Comparison of ENCODE assay signal across 8 mouse cellular contexts in genomic region chrX:12134541-12134940, GRCm38 (mm10). TPM values are rescaled to one million over a fixed set of nuclear protein-coding genes. Genes with fewer than 3 reads are reported as not detected.
A peak's percentile ranks its signal among the peaks of the same experiment; 100 is the strongest.
DNase-seq lines count a peak whose midpoint lies in the region; ATAC-seq and TF ChIP-seq lines count a peak whose summit lies in the region.

No protein-coding gene starts in this region.

- peak; percentile 68 for ATAC-seq in heart, embryonic 12.5 days (ENCODE audit: insufficient number of reproducible peaks, low FRiP score)
- no peak for ATAC-seq in kidney, embryonic 16.5 days (ENCODE audit: low FRiP score, low TSS enrichment)
- ATAC-seq in erythroblast, adult 5-6 weeks (replicated peaks; ENCODE audit: low FRiP score, poor library complexity, severe bottlenecking), result no peak

- H3K27me3 ChIP-seq in MEL (ENCODE audit: control insufficient read depth in 1 of 2, insufficient read depth in 2 of 2, low read length in 2 of 2), result no peaks in the 10 kb centered on the region
- peaks cover 94% of the 10 kb centered on the region for H3K27me3 ChIP-seq in heart, embryonic 12.5 days (replicated peaks)
- H3K27me3 ChIP-seq in kidney, embryonic 16.5 days (ENCODE audit: insufficient read depth, low read length), result peaks cover 78% of the 10 kb centered on the region

- 2% methylated on average over 19 of the region's 19 CpGs for WGBS in heart, embryonic 12.5 days
- WGBS in kidney, embryonic 16.5 days, result 4% methylated on average over 19 of the region's 19 CpGs

- peak; percentile 31 to 60 (median 50); a peak in 5 of 6 replicates for TF ChIP-seq CTCF in MEL (IDR thresholded peaks at IDR 0.05 in 2 of 3, conservative IDR thresholded peaks at IDR 0.05 in 1 of 3; ENCODE audit: control insufficient read depth in 1 of 3, insufficient read depth in 1 of 3, low read depth in 2 of 3, low read length in 3 of 3, poor library complexity in 1 of 3, severe bottlenecking in 1 of 3)

- no peak for TF ChIP-seq EP300 in MEL (IDR thresholded peaks at IDR 0.05; ENCODE audit: low read depth in 1 of 2, low read length in 2 of 2)

- peak overlapping the region; percentile 64 to 92 for H3K4me3 ChIP-seq in MEL (ENCODE audit: control insufficient read depth in 1 of 2, insufficient read depth in 1 of 2, low read depth in 2 of 2, low read length in 2 of 2)
- H3K4me3 ChIP-seq in heart, embryonic 12.5 days, result peak overlapping the region; percentile 50
- H3K4me3 ChIP-seq in kidney, embryonic 16.5 days (ENCODE audit: low read length), result peak overlapping the region; percentile 45; the same call in 1 of the 2 replicates

- peaks cover 0 to 16% of the 10 kb centered on the region in 2 experiments; a peak in 3 of 4 replicates for H3K4me1 ChIP-seq in MEL (ENCODE audit: control insufficient read depth in 1 of 2, insufficient read depth in 2 of 2, low read length in 2 of 2)
- peaks cover 61% of the 10 kb centered on the region for H3K4me1 ChIP-seq in heart, embryonic 12.5 days (replicated peaks)
- H3K4me1 ChIP-seq in kidney, embryonic 16.5 days (ENCODE audit: insufficient read depth, low read length), result peaks cover 54% of the 10 kb centered on the region

- peak overlapping the region; percentile 81 for H3K27ac ChIP-seq in MEL (ENCODE audit: control insufficient read depth, low read depth, low read length)
- peak overlapping the region; percentile 88 for H3K27ac ChIP-seq in heart, embryonic 12.5 days (ENCODE audit: poor library complexity, severe bottlenecking)
- peak overlapping the region; percentile 38; the same call in 1 of the 2 replicates for H3K27ac ChIP-seq in kidney, embryonic 16.5 days (ENCODE audit: low read length)

- peaks cover 2% of the 10 kb centered on the region; the same call in 1 of the 2 replicates for H3K79me2 ChIP-seq in MEL (ENCODE audit: control insufficient read depth, insufficient read depth, low read length, poor library complexity)

- peak overlapping the region; percentile 89 for H3K9ac ChIP-seq in MEL (ENCODE audit: control insufficient read depth, low read depth, low read length, poor library complexity, severe bottlenecking)
- H3K9ac ChIP-seq in heart, embryonic 12.5 days, result peak overlapping the region; percentile 71
- H3K9ac ChIP-seq in kidney, embryonic 16.5 days (replicated peaks; ENCODE audit: low read length), result peak overlapping the region; percentile 56; the same call in 1 of the 2 replicates

- peaks cover 0 to 4% of the 10 kb centered on the region in 2 experiments; a peak in 1 of 4 replicates for H3K36me3 ChIP-seq in MEL (ENCODE audit: control insufficient read depth in 1 of 2, insufficient read depth in 2 of 2, low read length in 2 of 2)
- no peaks in the 10 kb centered on the region for H3K36me3 ChIP-seq in heart, embryonic 12.5 days
- H3K36me3 ChIP-seq in kidney, embryonic 16.5 days (ENCODE audit: insufficient read depth, low read length), result no peaks in the 10 kb centered on the region

- TF ChIP-seq RAD21 in MEL (IDR thresholded peaks at IDR 0.05; ENCODE audit: low read depth, low read length), result peak; percentile 56

- peak overlapping the region; percentile 86 for H3K4me2 ChIP-seq in heart, embryonic 12.5 days
- H3K4me2 ChIP-seq in kidney, embryonic 16.5 days (replicated peaks; ENCODE audit: low read depth, low read length), result peak overlapping the region; percentile 72

- no peaks in the 10 kb centered on the region for H3K9me3 ChIP-seq in MEL (replicated peaks; ENCODE audit: insufficient read depth, low read length)
- no peaks in the 10 kb centered on the region for H3K9me3 ChIP-seq in heart, embryonic 12.5 days (replicated peaks)
- no peaks in the 10 kb centered on the region for H3K9me3 ChIP-seq in kidney, embryonic 16.5 days (ENCODE audit: low read length)

- no peak for TF ChIP-seq POLR2A in MEL (IDR thresholded peaks at IDR 0.05; ENCODE audit: control insufficient read depth in 1 of 2, insufficient read depth in 1 of 2, low read depth in 1 of 2, low read length in 2 of 2, poor library complexity in 1 of 2)

- DNase-seq in 3134 (ENCODE audit: extremely low read depth, insufficient read length, low spot score), result peak; percentile 85
- DNase-seq in MEL (ENCODE audit: low read depth, low spot score), result peak; percentile 87
- peak; percentile 65 for DNase-seq in embryo, embryonic 9.5 days (ENCODE audit: extremely low spot score)
- DNase-seq in lung, postnatal 25 days (ENCODE audit: low spot score), result peak; percentile 79
- DNase-seq in retina, postnatal 1 day, result peak; percentile 73

TF ChIP-seq in MEL, 35 proteins besides CTCF, POLR2A, EP300 and RAD21:
- TF ChIP-seq ZMIZ1 (IDR thresholded peaks at IDR 0.05; ENCODE audit: low read depth, low read length), result no peak
- peak; percentile 32; the same call in 1 of the 2 replicates for TF ChIP-seq NELFE (IDR thresholded peaks at IDR 0.05; ENCODE audit: low read depth, low read length)
- TF ChIP-seq ZC3H11A (IDR thresholded peaks at IDR 0.05; ENCODE audit: low read depth, low read length), result peak; percentile 35; the same call in 1 of the 2 replicates
- no peak for TF ChIP-seq SIN3A (IDR thresholded peaks at IDR 0.05; ENCODE audit: low read length)
- TF ChIP-seq POLR2AphosphoS5 (IDR thresholded peaks at IDR 0.05; ENCODE audit: borderline replicate concordance, low read depth, low read length), result no peak
- 0 out of 2 replicates have a peak, but pooled peaks have one; percentile 40 for TF ChIP-seq ELF1 (IDR thresholded peaks at IDR 0.05; ENCODE audit: low read depth, low read length)
- TF ChIP-seq MAX (IDR thresholded peaks at IDR 0.05; ENCODE audit: low read length), result peak; percentile 49; the same call in 1 of the 2 replicates
- 0 out of 2 replicates have a peak, but pooled peaks have one; percentile 31 for TF ChIP-seq MYB (IDR thresholded peaks at IDR 0.05; ENCODE audit: low read depth, low read length)
- peak; percentile 28; the same call in 1 of the 2 replicates for TF ChIP-seq ETS1 (IDR thresholded peaks at IDR 0.05; ENCODE audit: low read depth, low read length)
- peak; percentile 38; the same call in 1 of the 2 replicates for TF ChIP-seq BHLHE40 (IDR thresholded peaks at IDR 0.05; ENCODE audit: borderline replicate concordance, low read depth, low read length)
- peak; percentile 52; the same call in 1 of the 2 replicates for TF ChIP-seq RCOR1 (IDR thresholded peaks at IDR 0.05; ENCODE audit: low read depth, low read length)
- TF ChIP-seq HCFC1 (IDR thresholded peaks at IDR 0.05; ENCODE audit: low read depth, low read length), result peak; percentile 38; the same call in 1 of the 2 replicates
- peak; percentile 44 for TF ChIP-seq SMC3 (IDR thresholded peaks at IDR 0.05; ENCODE audit: low read depth, low read length)
- peak; percentile 32; the same call in 1 of the 2 replicates for TF ChIP-seq TCF12 (IDR thresholded peaks at IDR 0.05; ENCODE audit: low read depth, low read length)

RNA-seq across cellular contexts. Expression of gene Bcor, which starts 25.6 kb away (rescaled TPM):
- total RNA-seq in MEL (2012; rRNA removed), result 61.6 and 72.2 TPM in 2 replicates
- 10 to 100 TPM; 44.6 to 88.7 TPM for polyA plus RNA-seq in MEL (2012; ENCODE audit: insufficient read depth in 1 of 2, insufficient read length in 2 of 2, low read depth in 1 of 2, low replicate concordance in 2 of 2, missing spikeins in 1 of 2)
- polyA plus RNA-seq in heart, embryonic 12.5 days (2016; fragmentation: Nextera tagmentation; extraction: Ambion mirVana), result 20.3 and 23.4 TPM in 2 replicates
- 16.7 and 19.9 TPM in 2 replicates for polyA plus RNA-seq in kidney, embryonic 16.5 days (2015; fragmentation: Nextera tagmentation; extraction: Ambion mirVana)
- 11.0 and 11.9 TPM in 2 replicates for total RNA-seq in erythroblast, adult 5-6 weeks (2015; ENCODE audit: low replicate concordance)
- total RNA-seq in erythroblast, adult 5-6 weeks (2017; ENCODE audit: low replicate concordance), result 8.7 and 9.8 TPM in 2 replicates

Comparison
In these comparisons a context has a peak if more than half of its experiments do, and no peak if none do; other contexts are left out.
1. H3K27ac ChIP-seq: peak in every context shown above with its lines; median percentile 88 in heart, embryonic 12.5 days; 81 in MEL; 38 in kidney, embryonic 16.5 days.